Mouse (Mus musculus) CH12.LX (cell line): ENCODE measurements around the gene Zxdc.
A peak's percentile ranks its signal among the peaks of the same experiment; 100 is the strongest.

Experiments used
- CHD1 ChIP-seq: IDR thresholded peaks from 2 replicates; pipeline ENCODE4 v1.6.1; 2012; ENCODE audit warnings: low read depth, low read length, improper control_type of control experiment, inconsistent platforms
- CTCF ChIP-seq, 2 experiments: IDR thresholded peaks in 1 of 2; conservative IDR thresholded peaks in 1 of 2; 2 replicates each; pipeline ENCODE4 v1.5.1; 2011 to 2012; ENCODE audit warnings: low read depth in 2 of 2, low read length in 2 of 2, improper control_type of control experiment in 1 of 2, inconsistent platforms in 1 of 2, mild to moderate bottlenecking in 1 of 2, moderate library complexity in 1 of 2
- E2F4 ChIP-seq: IDR thresholded peaks from 2 replicates; pipeline ENCODE4 v1.6.1; 2011; ENCODE audit warnings: low read depth, low read length, improper control_type of control experiment; ENCODE audit not compliant: insufficient replicate concordance
- EP300 ChIP-seq: IDR thresholded peaks from 2 replicates; pipeline ENCODE4 v1.6.1; 2011; ENCODE audit warnings: low read length, improper control_type of control experiment
- MAFK ChIP-seq: IDR thresholded peaks from 2 replicates; pipeline ENCODE4 v1.6.1; 2011; ENCODE audit warnings: low read length, improper control_type of control experiment; ENCODE audit not compliant: insufficient replicate concordance
- POLR2A ChIP-seq: IDR thresholded peaks from 2 replicates; pipeline ENCODE4 v1.6.1; 2011; ENCODE audit warnings: low read depth, mild to moderate bottlenecking, improper control_type of control experiment, low read length
- USF1 ChIP-seq: IDR thresholded peaks from 2 replicates; pipeline ENCODE4 v1.6.1; 2014; ENCODE audit warnings: low read depth, mild to moderate bottlenecking, inconsistent platforms, low read length, improper control_type of control experiment
- ZC3H11A ChIP-seq: IDR thresholded peaks from 2 replicates; pipeline ENCODE4 v1.6.1; 2012; ENCODE audit warnings: low read depth, mild to moderate bottlenecking, inconsistent platforms, low read length, improper control_type of control experiment

GRCm38 (mm10) chr6:90428380-90428974 is 59.2 kb downstream of the Zxdc start, which contains the start of gene Cfap100:
- TF ChIP-seq E2F4 (no peak), USF1 (no peak), POLR2A (no peak), MAFK (no peak), CHD1 (no peak), CTCF (conservative IDR thresholded peaks at IDR 0.05 in 1 of 2, IDR thresholded peaks at IDR 0.05 in 1 of 2; ENCODE audit: low read depth in 2 of 2, low read length in 2 of 2) (peak in 1 of 2 experiments; percentile 46; a peak in 2 of 4 replicates), ZC3H11A (no peak), EP300 (no peak)
